Mouse (Mus musculus) embryonic fibroblast, embryonic 13.5 days (primary cell): ENCODE measurements at regions not wholly inside any gene's neighbourhood (a gene's known extent, or its start where the extent isn't known, plus 50 kb on each side); places are given as distances from the start of the nearest gene placed in this dataset.

Experiments used
- H3K27ac ChIP-seq: 2 replicates; pipeline ENCODE4 v1.5.1; 2012; ENCODE audit warnings: low read length, control low read depth, inconsistent platforms; ENCODE audit not compliant: insufficient read depth
- H3K4me1 ChIP-seq: 2 replicates; pipeline ENCODE4 v1.6.1; 2011; ENCODE audit warnings: low read length; ENCODE audit not compliant: control insufficient read depth, insufficient read depth
- H3K4me3 ChIP-seq: 2 replicates; pipeline ENCODE4 v1.5.1; 2011; ENCODE audit warnings: mild to moderate bottlenecking, control low read depth, low read length; ENCODE audit not compliant: insufficient read depth
- CTCF ChIP-seq: IDR thresholded peaks from 2 replicates; pipeline ENCODE4 v1.5.1; 2011; ENCODE audit warnings: mild to moderate bottlenecking, control low read depth, low read length, moderate library complexity, borderline replicate concordance; ENCODE audit not compliant: insufficient read depth
- POLR2A ChIP-seq: IDR thresholded peaks from 2 replicates; pipeline ENCODE4 v1.6.1; 2011; ENCODE audit warnings: low read depth, mild to moderate bottlenecking, control low read depth, low read length, moderate library complexity

GRCm38 (mm10) chr3:20892916-20893430, 526.0 kb upstream of the Agtr1b start:
- H3K4me1 ChIP-seq: no peaks in the 10 kb centered on the region
- no peak overlapping the region for H3K27ac ChIP-seq
- no peak for TF ChIP-seq POLR2A
- no peak for TF ChIP-seq CTCF
- H3K4me3 ChIP-seq: no peak overlapping the region

DNA sequence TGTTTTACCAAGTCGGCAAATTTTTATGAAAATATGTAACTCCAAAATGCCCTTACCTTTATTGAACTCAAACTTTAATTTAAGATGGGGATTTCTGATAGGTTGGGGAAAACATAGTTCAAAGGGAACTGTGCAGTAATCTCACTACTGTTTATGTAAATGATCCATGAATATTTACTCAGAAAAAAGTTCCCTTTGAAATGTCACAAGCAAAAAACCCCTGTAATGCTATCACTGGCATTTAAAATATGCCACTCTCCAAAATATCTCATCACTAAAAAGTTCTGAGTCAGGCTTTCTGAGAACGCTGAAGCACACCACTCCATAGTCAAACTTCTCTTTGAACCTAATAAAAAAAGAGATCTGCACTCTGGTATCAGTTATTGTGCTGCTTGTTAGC, 497.3 kb upstream of the Agtr1b start:
- Histone ChIP-seq H3K27ac (no peak overlapping the region), H3K4me1 (no peaks in the 10 kb centered on the region), H3K4me3 (no peak overlapping the region)
- TF ChIP-seq POLR2A (no peak), CTCF (no peak)

DNA sequence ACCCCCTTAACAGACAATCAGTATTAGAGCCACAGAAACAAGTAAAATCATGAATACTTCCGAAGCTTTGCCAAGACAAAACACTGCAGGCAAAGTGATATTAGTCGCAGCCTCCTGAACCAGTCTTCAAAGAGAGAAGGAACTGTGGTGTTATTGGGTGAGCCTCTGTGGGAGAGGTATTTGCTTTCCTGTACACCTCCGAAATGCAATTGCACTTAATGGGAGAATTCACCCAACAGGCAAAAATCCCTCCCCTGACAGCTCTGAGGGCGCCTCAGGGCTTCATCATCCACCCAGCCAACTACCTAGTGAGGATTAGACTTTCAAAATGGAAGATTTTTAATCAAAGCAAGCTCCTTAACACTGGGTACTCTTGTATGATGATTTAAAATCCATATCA, 464.1 kb upstream of the Agtr1b start:
- no peak overlapping the region for H3K27ac ChIP-seq
- H3K4me1 ChIP-seq: no peaks in the 10 kb centered on the region
- no peak for TF ChIP-seq POLR2A
- no peak for TF ChIP-seq CTCF
- H3K4me3 ChIP-seq: no peak overlapping the region

- no peak overlapping the region for H3K27ac ChIP-seq
- H3K4me3 ChIP-seq: no peak overlapping the region
- TF ChIP-seq CTCF (no peak), POLR2A (no peak)
- H3K4me1 ChIP-seq: no peaks in the 10 kb centered on the region
Observed at GRCm38 (mm10) chr3:20829391-20829790, 462.4 kb upstream of the Agtr1b start.

DNA sequence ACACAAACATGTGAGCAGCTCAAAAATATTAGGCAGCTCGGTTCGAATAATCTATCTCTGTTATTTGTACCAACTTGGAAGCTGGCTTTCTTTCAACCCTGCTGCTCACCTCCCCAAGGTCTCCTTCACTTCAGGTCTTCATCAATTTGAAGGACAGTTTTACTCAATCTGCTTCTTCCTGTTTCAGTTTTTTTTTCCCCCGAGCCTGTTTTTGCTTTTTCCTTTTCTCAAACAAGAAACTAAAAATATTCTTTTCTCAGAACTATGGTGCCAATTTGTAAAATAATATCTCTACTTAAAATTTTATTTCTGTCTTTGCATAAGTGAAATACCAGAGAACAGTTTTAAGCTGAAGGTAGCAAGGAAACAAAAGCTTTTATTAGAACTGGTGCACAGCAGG, 461.8 kb upstream of the Agtr1b start:
- TF ChIP-seq POLR2A (no peak), CTCF (no peak)

DNA sequence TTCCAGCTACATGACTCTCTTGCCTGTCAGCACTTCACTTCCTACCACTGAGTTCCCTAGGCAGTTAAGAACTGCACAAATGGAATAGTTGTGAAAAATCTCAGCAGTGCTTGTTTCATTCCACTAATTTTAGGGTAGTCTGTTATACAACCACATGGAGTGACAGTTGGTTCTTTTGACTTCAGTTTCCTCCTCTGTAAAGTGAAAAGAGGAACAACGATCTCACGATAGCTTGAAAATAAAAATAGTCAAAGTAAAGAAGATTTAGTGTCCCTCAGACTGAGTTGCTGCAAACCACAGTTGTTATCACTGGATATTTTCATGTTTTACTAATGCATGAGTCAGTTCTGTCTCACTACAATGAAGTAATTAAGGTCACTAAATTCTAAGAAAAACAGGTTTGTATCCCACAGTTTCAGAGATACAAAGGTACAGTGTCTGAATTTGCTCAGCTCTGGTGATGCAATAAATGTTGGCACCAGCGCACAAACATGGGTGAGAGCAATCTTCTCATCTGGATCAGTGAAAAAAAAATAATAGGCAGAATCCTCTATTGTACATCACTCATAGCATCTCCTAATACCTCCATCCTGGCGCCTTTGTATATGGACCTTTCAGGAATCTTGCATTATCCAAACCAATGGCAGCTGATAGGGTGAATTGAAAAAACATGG, 458.8 kb upstream of the Agtr1b start:
- Histone ChIP-seq H3K27ac (no peak overlapping the region), H3K4me1 (no peaks in the 10 kb centered on the region), H3K4me3 (no peak overlapping the region)
- TF ChIP-seq CTCF: no peak
- no peak for TF ChIP-seq POLR2A

More for the DNA sequence above, 461.8 kb upstream of the Agtr1b start:
- Histone ChIP-seq H3K27ac (no peak overlapping the region), H3K4me1 (no peaks in the 10 kb centered on the region), H3K4me3 (no peak overlapping the region)

DNA sequence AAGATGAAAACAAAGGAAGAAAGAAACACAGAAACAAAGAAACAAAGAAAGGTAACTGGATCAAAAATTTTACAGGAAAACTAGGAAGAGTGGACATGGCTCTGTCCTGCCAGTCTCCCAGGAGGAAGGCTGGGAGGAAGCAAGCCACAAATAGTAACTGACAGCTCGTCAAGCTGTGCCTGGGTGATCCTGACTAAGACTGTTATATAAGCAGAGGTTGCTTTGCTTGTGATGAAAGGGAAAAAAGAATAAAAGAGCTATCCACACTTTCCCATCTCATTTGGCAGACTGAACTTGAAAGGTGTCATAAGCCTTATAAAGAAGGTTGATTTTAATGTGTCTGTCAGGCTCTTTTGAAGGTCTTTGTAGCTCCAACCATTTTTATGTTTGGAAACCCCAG, 455.2 kb upstream of the Agtr1b start:
- TF ChIP-seq POLR2A: no peak
- no peak for TF ChIP-seq CTCF
- Histone ChIP-seq H3K4me3 (no peak overlapping the region), H3K27ac (no peak overlapping the region), H3K4me1 (no peaks in the 10 kb centered on the region)

DNA sequence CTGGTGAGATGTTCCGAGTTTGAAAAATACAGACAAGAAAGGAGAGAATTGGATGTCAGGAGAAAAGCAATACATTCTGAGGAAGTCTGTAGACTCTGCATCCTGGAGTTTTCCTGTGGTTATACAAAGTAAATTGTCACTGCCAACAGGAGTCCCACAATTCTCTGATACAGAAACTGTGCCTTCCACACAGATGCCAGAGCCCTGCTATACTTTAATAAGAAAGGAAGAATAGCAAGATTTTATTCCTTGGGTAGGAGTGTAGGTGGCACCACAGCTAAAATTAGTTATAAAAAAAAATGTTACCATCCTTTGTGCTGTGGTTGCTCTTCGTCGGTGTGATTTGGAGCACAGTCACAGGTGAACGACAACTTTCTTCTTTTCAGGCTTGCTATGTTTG, 454.7 kb upstream of the Agtr1b start:
- Histone ChIP-seq H3K4me3 (no peak overlapping the region), H3K4me1 (no peaks in the 10 kb centered on the region), H3K27ac (no peak overlapping the region)
- TF ChIP-seq POLR2A (no peak), CTCF (no peak)

DNA sequence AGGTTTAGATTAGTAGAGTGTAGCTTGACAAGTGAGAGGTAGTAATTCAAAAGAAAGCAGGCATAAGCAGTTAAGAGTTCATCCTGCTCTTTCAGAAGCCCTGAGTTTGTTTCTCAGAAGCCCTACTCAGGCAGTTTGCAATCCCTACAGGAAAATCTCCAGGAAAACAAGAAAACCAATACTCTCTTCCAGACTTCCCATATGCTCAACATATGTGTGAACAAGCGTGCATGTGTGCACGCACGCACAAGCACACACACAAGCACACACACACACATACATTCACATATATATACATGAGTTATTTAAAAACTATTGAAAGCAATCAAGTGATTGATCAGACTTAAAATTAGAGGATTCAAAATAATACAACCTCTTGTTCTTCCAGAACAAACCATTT, 453.1 kb upstream of the Agtr1b start:
- TF ChIP-seq CTCF (no peak), POLR2A (no peak)
- Histone ChIP-seq H3K4me3 (no peak overlapping the region), H3K27ac (no peak overlapping the region), H3K4me1 (no peaks in the 10 kb centered on the region)

DNA sequence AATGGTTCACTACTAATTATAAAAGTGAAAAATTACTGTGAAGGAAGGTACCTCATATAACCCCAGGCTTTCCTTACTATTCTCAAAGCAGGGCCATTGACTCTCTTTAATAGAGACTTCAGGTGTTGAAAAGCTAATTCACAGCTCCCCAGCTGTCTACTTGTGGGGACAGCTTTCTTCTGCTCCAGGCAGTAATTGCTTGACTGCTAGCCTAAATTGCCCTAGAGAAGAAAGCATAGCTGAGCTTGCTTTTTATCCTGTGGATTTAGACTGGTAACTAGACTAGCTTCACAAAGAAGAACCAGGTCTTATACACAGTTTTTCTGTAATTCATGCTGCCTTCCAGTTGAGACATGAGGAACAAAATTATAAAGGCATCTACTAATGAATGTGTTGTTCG, 452.6 kb upstream of the Agtr1b start:
- TF ChIP-seq POLR2A (no peak), CTCF (no peak)
- H3K4me3 ChIP-seq: no peak overlapping the region
- no peaks in the 10 kb centered on the region for H3K4me1 ChIP-seq
- H3K27ac ChIP-seq: no peak overlapping the region

- TF ChIP-seq CTCF: no peak
- no peak for TF ChIP-seq POLR2A
- Histone ChIP-seq H3K27ac (no peak overlapping the region), H3K4me1 (no peaks in the 10 kb centered on the region), H3K4me3 (no peak overlapping the region)
Observed at GRCm38 (mm10) chr3:20816613-20817012, 449.6 kb upstream of the Agtr1b start.
